Mouse (Mus musculus): ENCODE measurements around the gene Cldn18.

Cldn18 gene

GRCm38 (mm10) chr9:99681980-99682570 is 35.0 kb downstream of the Cldn18 start:
- no peak for DNase-seq

DNA sequence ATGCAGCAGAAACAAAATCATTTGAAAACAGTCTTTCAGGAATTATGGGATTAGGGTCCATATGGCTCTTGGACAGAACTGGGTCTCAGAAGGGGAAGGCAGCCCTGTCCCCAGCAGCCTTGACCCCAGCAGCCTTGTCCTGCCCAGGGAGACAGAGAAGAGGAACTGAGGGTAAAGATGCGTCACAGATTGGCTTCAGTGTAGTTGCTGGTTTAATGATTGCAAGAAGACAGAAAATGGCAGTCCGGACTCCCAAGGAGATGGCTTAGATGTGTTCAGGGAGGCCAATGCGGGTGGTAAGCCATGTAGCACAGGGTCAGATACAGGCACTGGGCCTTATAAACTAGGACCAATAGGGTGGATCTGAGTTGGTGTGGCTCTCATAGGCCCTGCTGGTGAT is 41.4 kb downstream of the Cldn18 start:
- DNase-seq, result no peak

GRCm38 (mm10) chr9:99671603-99672002 is 45.5 kb downstream of the Cldn18 start:
- peak; percentile 32 to 46 for DNase-seq

GRCm38 (mm10) chr9:99667596-99667995 is 49.5 kb downstream of the Cldn18 start:
- DNase-seq, result peak in 1 of 2 experiments; percentile 17

DNA sequence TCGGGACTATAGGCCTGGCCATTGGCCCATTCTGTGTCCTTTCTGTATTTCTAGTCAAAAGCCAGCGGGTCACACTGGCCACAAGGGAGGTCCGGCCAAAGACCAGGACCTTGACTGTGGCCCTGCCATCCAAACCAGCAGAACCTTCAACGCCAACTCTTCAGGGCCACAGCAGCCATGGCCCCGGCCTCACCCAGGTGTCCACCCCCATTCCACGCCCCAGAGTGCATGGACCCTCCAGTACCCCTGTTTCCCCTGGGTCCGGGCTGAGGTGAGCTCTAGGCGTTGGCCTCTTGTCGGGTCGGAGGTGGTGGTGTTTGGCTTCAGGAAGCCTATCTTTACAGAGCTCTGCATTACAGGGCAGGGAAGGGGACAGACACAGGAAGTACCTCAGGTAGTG is 54.2 kb downstream of the Cldn18 start:
- DNase-seq, result no peak

DNA sequence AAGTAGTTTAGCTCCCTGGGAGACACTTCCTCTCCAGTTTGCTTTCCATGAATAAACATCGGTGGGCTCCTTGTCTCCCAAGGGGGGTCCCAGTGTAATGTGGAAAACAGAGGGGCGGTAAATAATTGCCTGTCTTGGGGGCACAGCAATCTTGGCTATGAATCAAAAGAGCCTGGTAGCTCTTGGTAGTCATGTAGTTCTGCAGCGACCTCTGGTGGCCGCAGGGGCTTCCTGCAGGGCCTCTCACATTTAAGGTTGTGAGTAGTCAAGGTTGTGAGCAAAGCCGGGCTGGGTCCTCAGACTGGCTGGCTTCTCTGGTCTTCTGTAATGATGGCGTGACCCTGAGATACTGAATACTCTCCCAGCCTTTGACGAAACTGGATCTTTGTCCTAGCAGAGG is 54.7 kb downstream of the Cldn18 start:
- DNase-seq, result peak; percentile 82 to 83

GRCm38 (mm10) chr9:99661606-99662166 is 55.4 kb downstream of the Cldn18 start:
- DNase-seq, result peak in 1 of 2 experiments; percentile 26

DNA sequence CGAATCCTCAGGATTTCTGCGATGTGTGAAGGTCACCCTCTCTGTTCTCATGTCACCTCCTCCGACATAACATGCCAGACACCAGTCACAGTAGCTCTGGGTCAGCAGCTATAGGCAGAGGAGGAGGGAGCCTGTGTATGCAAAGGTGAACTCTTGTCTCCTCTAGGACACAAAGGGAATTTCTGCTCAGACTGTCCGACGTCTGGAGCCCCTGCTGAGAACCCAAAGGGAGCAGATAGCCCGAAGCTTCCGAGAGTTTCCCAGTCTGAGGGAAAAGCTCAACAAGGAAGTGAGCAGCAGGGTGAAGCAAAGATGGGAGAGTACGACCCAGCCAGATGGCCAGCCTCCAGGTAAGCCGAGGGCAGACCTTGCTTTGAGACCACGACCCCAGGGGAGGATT is 56.3 kb downstream of the Cldn18 start:
- no peak for DNase-seq

GRCm38 (mm10) chr9:99646102-99646501 is 71.0 kb downstream of the Cldn18 start:
- no peak for DNase-seq

DNA sequence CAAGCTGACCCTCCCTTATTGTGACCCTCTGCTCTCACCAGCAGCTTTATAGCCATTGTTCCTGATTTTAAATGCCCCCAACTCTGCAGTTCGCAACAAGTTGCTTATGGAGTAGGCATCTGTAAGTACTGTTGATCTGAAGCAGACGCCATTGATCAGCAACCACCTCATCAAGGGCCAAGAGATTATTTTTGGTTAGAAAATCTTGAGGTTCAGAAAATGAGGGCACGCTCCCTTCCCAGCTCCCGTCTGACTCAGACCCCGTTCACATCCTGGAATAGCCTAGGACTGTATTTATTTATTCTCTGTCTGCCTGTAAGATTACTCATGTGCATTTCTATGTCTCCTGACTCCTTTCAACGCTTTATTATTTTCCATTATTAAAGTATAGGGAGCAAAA is 71.7 kb downstream of the Cldn18 start:
- DNase-seq, result no peak

DNA sequence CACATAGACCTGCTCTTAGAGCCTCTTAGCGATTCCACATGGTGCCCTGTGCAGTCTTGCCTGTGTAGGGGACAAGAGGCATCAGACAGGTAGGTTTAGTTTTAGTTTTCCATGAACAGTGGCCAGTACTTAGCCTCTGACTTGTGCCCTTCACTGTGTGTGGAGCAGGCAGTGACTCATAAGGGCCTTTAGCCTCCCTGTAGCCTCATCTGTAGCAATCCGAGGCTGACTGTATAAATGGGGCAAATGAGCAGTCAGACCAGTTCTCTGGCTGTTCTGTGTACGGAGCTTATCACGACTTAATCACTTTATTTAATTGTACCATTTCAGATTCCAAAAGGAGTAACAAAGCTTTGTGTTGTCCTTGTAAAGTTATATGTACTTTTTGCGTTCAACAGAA is 77.1 kb downstream of the Cldn18 start:
- DNase-seq, result no peak

All from kidney, postnatal 4 days (tissue).